Mouse (Mus musculus) heart, postnatal 25 days (tissue): ENCODE measurements around the gene Chchd6. TPM values are rescaled to one million over a fixed set of nuclear protein-coding genes. Genes with fewer than 3 reads are reported as not detected.
A peak's percentile ranks its signal among the peaks of the same experiment; 100 is the strongest.

Source experiments
- DNase-seq: peaks from one replicate; pipeline ENCODE4 v3.0.0; 2022; ENCODE audit warnings: low spot score
- intact Hi-C: fragments of 180-260 bp; cut with DNase I; formaldehyde crosslinking; loops from one replicate; pipeline ENCODE4 v1.15.1; 2025
- total RNA-seq, 2 experiments: library from RNA; stranded (reverse); gene quantifications; 2 replicates each; pipeline ENCODE4 v1.2.3; 2021

Gene Chchd6
- total RNA-seq, 2 experiments from 2014 or later, result 10.1 to 13.5 TPM

DNA sequence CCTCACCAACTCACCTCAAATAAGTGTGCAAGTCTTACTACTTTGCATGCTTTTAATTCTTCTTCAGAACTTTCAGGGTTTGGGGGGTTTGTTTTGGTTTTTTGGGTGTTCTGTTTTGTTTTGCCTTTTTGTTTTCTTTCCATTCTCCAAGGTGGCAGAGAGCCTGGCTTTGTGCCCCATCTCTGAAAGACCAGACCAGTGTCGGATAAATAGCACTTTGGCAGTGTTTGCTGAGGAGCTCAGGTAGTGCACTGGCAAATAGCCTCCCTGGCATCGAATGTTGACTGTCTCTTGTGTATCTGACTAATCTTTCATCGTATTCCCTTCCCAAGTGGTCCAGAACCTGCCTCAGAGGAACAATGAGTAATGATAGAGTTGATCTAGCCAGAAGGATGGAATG is 3.4 kb downstream of the Chchd6 start:
- intact Hi-C loops, result no loop called here
- no peak for DNase-seq

DNA sequence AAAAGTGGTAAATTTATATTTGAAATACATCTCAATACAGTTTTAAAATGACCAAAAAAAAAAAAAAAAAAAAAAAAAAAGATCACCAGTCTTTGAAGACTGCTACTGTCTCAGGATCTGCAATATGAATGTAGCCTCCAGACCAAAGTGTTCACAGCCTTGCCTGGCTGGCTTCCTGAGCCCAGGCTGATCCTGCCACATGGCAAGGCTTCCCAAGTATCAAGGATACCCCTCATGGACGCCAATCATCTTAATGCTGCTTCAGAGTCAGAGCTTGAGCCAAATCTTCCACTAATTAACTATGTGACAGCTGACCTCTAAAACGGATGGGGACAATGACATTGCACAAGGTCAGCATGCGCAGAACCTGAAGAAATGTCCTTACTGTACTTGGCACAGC is 3.9 kb downstream of the Chchd6 start:
- no peak for DNase-seq
- intact Hi-C loops, result no loop called here

DNA sequence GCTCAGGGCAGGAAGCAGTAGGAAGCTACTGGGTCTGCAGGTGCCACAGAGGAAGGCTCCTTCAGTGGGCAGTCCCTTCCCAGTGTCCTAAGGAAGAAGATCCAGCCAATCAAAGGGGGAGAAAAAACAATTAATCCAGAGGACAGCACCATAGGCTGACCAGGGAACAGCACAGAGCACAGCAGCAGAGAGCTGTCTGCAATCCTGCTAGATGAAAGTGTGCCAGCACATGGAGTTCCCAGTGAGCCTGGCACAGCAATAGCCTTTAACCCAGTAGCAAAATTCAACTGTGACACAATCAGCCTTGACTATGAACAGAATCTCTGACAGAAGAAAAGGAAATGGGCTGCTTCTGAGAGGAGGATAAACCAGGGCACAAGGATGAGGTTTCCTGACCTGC is 9.8 kb downstream of the Chchd6 start:
- no peak for DNase-seq
- intact Hi-C loops, result no loop called here

DNA sequence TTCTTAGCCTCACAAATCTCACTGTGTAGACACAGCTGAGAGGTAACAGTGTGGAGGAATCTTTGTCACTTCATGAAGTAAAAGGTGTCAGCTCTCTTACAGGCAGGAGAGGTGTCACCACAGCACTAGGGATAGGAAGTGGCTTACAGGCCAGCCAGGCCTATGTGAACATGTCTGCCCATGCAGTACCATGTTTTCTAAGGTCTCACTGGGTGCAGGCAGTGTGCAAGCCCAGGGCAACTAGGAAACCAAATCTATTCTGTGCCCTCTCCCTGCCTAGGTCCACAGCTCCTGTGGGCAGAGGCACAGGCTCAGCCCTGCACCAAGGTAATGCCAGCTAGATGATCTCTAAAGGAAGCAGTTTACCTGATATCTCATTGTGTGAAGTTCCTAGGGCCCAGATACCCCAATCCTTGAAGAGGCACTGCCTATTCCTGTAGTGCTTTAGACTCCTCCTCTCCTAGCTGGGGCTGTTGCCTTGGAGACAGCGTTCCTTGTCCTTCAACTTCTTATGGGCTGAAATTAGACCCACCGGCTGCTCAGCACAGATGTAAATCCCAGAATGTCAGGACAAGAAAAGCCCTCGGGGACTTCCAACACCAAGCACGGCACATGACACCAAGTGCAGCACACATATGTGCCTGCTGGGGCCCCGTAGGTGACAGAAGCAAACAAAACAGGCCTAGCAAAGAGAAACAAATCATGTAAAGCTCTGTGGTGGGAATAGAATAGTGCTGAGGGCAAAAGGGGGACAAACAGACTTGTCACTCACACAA is 10.6 kb downstream of the Chchd6 start:
- no peak for DNase-seq
- intact Hi-C loops, result no loop called here

DNA sequence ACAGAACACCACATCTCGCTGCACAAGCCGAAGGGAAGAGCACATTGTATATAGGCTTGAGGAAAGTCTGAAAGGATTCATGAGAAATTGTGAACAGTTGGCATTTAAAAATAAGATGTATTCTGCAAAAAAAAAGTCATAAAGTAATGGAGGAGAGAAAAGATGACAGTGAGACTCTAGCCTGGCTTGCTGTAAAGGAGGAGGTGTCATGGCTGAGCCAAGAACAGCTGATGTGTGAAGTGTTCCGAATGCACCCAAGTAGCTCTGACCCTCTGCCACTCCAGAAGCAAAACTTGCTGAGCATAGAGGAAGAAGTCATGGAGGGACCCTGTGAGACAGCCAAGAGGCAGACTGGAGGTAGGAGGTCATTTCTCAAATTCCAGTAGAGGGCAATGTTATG is 12.3 kb downstream of the Chchd6 start:
- DNase-seq, result no peak
- intact Hi-C loops, result no loop called here

DNA sequence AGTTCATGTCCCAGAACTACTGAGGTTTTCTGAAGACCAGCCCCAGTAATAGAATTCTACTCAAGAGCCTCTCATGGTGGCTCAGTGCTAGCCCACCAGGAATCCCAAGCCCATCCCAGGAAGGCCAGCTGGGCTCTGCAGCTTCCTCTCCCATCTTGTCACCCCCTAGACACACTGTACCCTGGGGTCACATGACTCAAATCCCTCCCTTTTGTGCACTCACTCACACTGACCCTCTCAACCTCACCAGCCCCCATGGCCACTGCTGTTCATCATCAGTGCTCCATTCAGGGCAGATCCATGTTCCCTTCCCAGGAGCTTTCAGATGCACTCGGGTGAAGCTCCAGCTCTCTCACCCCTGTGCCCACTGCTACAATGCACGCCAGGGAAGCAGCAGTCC is 20.8 kb downstream of the Chchd6 start:
- intact Hi-C loops, result no loop called here
- no peak for DNase-seq

DNA sequence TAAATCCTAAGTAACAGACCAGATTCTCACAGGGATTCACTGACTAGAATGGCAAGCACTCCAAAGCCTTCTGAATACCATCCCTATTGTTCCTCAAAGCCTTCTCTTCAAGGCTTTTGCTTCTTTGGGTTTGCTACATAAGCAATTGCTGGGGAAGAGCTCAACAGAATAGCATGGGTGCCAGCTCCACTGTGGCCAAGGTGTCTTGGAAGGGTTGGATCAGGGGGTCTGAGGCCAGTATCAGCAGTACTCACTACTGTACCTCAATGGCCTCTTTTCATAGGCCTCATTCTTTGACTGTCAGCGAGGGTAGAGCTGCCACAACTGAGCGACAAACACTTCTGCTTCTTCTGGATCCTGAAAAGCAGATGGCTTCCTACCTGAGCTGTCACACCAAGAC is 21.7 kb downstream of the Chchd6 start:
- no peak for DNase-seq
- intact Hi-C loops, result no loop called here

DNA sequence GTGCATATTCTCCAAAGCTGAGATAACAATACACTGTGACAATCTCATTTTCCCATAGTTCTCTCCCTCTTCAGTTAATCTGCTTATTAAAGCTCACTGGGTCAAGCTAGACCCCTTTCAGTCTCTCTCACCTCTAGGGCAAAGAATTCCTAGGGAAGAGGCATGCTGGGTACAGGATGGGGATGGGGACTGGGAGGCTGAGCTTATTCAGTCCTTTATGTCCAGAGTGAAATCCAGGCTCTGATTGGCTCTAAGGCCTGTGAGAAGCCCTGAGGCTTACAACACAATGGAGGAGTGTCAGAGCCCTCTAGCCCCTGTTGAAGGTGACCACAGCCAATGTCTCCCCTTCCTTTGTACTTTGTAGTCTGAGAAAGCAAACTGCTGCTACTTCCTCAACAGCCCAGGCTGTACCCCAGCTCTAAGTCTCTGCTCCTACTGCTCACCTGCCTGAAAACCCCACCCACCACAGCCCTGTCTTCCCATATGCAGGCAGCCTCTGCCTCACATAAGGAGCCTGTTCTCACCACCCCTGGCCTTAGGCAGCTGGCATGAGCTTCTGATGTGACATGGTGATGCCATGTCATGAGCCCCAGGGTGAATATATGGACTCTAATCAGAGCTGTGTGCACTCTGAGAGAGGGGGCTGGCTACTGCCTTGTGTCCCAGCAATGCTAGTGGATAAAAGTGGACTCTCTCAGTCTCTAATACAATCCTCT is 22.4 kb downstream of the Chchd6 start:
- intact Hi-C loops, result no loop called here
- no peak for DNase-seq

DNA sequence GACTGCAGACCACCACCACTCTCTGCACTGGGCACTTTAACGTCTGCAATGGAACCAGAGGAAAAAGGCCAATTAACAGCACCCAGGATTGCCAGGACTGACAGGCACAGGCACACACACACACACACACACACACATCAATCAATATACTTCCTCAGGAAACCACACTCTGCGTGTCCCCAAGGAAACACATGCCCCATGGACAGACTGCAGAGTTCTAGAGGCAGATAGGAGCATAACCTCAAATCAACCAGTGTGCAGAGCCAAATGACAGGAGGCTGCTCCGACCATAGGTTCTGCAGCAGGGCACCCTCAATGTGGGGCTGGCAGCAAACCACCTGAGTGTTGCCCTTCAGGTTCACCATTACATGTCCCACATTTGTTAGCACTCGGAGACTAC is 26.1 kb downstream of the Chchd6 start:
- intact Hi-C loops, result no loop called here
- DNase-seq, result no peak

DNA sequence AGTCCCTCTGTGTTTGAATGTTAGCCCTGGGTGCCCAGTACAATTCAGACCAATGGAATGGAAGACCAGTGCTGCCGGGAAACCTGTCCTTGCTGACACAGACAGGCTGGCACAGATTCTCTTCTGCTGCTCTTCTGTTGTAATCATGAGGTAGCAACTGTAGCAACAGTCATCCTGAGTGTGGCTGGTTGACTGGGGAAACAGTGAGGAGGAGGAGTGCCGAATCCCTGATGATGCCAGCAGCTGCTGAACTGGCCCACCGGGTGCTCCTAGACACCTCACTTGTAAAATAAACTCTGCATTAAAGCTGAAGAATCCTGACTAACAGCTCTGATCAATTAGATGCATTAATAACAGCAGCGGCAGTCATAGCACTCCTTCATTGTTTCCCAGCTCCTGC is 28.7 kb downstream of the Chchd6 start:
- no peak for DNase-seq

DNA sequence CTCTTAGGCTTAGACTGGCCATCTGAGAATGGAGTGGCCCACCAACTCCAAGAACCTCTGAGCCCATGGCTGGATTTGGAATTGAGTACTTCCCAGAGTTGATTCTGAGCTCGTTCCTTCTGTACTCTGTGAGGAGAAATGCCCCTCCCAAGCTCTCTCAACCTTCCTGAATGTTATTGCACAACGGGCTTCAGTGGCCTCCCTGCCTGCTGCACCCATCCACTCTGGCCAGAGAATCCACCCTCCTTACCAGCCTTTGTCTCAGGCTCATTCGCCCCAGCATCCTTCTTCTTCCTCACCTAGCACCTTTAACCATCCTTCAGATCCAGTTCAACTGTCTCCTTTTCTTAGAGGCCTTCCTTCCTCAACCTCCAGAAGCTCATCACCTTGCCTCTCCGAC is 32.1 kb downstream of the Chchd6 start:
- intact Hi-C loops, result no loop called here
- DNase-seq, result no peak

More for the DNA sequence above, 28.7 kb downstream of the Chchd6 start:
- intact Hi-C loops, result no loop called here

DNA sequence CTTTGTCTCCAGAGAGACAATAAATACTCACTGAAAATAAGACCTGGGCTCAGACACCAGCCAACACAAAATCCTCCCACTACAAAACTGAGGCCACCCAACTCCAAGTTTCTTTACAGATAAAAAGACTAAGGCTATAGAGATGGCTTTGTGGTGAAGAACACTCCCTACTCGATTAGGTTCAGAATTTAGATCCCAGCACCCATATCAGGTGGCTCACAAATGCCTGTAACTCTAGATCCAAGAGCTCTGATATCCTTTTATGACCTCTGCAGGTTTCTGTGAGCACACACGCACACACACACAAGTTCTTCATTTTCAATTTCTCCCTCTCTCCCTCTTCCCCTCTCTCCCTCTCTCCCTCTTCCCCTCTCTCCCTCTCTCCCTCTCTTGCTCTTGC is 34.6 kb downstream of the Chchd6 start:
- DNase-seq, result no peak
- intact Hi-C loops, result no loop called here

DNA sequence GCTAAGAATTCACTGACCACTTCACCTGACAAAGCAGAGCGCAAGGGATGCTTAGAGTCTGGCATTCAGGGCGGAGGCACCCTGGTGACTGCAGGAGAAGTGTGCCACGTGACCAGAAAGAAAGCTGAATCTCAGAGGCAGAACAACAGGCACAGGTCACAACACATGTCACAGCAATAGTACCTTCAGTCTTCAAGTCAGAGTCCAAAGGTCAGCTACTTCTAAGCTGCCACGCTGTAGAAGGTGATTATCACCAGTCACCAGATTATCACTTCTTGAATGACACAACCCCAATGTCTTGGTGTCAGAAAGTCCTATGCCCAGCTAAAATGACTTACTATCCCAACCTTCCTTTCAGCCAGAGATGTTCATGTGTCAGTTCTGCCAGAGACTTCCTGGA is 37.8 kb downstream of the Chchd6 start:
- intact Hi-C loops, result loop anchor here (2.0 to 10.0 kb wide), 2 partner anchors 73 to 323 kb away; no protein-coding TSS in a partner anchor
- DNase-seq, result no peak

DNA sequence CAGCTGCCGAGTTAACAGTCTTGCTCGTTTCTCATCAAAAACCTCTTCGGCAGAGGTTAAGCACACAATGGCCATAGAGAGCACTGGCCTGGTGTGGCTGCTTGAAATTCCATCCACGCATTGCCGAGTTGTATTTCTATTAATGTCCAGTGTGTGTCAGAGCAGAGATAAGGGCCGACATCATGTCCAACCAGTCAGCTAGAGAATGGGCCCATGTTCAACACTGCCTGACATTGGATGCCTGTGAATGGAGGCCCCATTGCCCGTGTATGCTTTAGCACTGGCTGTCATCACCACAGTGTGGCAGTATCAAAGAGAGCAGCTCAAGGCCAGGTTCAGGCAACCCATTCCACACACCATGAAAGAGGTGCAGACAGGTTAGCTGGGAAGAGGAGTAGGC is 38.9 kb downstream of the Chchd6 start:
- intact Hi-C loops, result loop anchor here (2.0 to 10.0 kb wide), 2 partner anchors 74 to 322 kb away; no protein-coding TSS in a partner anchor
- DNase-seq, result no peak

DNA sequence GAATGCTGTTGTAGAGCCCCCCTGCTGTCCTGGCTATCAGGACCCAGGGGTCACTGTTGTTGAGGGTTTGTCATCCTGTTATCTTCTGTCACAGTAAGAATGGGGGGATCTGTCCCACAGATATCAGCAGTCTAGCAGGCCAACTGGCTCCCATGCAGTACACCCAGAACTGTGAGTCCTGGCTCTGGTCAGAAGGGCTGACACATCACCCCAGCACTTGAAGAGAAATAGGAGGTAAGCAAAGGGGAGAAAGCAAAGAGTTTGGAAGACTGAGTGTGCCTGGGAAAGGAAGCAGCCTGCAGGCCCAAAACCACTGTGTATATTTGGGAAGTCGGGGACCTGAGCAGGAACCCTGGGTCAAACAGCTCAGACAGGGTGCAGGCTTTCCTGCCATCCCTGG is 39.5 kb downstream of the Chchd6 start:
- DNase-seq, result no peak
- intact Hi-C loops, result loop anchor here (2.0 to 10.0 kb wide), 2 partner anchors 75 to 321 kb away; no protein-coding TSS in a partner anchor

DNA sequence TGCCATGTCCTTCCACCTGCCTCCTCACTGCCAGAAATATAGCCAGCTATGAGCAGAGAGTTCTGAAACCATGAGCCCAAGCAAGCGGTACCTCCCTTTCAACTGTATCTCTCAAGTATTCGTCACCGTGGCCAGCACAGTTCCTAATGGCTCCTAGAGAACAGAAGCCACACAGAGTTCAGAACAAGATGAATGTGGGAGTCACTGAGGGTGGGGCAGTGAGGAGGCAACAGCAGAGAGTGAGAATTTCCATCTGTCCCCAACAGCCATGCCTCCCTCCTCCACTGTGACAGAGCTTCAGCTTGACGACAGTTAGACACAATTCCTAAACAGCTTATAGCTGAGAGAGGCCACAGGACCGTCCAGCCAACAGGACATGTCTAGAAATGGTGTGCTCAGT is 41.4 kb downstream of the Chchd6 start:
- no peak for DNase-seq
- intact Hi-C loops, result loop anchor here (5.0 to 10.0 kb wide), 2 partner anchors 217 to 319 kb away; no protein-coding TSS in a partner anchor

DNA sequence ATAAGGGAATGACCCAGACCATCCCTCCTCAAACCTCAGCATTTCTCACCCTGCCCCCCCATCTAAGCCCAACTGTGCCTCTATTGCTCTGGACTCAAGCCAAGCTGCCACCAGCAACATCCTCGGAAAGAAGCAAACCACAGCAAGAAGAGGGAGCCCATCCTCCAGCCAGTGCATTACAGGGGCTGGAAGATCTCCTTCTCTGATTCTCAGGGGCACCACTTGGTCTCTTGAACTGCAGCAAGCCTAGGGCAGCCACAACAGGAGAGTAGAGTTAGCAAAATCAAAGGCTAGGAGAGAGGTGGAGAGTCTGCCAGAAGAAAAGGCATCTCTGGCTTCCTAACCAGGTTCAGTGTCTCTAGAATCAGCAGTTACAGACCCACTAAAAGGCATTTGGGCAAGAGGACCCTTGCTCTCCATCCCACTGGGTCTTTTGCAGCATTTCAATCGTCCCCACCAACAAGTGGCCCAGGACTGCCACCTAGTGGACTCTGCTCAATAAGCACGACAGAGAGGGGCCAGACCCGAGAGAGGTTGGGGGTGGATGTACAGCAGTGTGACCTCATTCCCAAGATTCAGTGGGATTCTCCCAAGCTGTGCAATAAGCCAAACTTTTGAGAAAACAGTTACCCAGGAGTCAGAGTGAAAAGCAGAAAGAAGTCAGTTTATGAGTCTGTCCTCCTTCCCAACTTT is 42.3 kb downstream of the Chchd6 start:
- intact Hi-C loops, result loop anchor here (2.0 to 10.0 kb wide), 5 partner anchors 190 to 626 kb away; partner anchors contain the start of gene Plxna1
- peak; percentile 47 for DNase-seq

DNA sequence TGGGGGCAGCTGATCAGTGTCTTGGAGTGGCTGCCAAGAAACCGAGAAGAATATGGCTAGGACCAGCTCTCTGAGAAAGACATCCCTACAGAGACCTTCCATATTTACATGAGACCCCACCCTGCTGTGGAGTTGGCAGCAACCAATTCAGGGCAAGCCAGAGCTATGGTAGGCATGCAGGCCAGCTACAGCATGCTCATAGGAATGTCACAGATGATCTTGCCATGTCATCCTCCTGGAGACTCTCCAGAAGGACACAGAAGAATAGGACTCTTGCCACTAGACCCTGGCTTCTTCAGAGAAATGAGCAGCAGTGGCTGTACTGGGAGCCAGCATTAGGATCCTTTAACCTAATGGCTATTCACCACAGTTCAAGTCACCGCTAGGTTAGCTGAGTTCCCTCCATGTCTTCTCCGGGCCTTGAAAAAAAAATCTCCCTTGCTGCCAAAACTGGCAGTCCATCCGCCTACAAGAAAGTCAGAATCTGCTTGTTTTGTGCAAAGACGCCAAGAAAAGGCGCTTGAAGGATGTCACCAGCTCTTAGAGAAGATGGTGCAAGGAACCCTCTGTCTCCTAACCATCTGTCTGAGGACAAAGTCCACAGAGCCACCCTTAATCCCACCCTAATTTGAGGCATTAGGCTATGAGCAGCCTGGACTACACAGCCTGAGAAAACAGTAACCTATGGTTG is 43.0 kb downstream of the Chchd6 start:
- no peak for DNase-seq
- intact Hi-C loops, result loop anchor here (2.0 to 10.0 kb wide), 5 partner anchors 190 to 626 kb away; partner anchors contain the start of gene Plxna1

DNA sequence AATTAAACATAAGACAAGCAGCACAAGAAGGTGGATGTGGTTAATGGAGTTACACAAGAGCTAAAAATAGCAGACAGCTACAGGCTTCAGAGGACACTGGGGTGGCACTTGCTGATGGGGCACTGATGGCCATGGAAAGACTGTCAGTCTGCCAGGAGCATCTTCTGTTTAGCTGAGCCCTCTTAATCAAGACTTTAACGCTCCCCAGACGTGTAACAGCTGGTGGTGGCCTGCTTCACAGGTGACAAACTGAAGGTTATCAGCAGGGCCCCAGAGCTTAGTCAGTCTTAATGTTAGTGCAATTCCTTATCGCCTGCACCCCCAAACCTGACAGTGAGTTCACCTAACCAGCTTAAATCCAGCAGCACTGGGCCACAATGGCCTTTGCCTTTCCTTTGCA is 46.3 kb downstream of the Chchd6 start:
- intact Hi-C loops, result no loop called here
- no peak for DNase-seq

DNA sequence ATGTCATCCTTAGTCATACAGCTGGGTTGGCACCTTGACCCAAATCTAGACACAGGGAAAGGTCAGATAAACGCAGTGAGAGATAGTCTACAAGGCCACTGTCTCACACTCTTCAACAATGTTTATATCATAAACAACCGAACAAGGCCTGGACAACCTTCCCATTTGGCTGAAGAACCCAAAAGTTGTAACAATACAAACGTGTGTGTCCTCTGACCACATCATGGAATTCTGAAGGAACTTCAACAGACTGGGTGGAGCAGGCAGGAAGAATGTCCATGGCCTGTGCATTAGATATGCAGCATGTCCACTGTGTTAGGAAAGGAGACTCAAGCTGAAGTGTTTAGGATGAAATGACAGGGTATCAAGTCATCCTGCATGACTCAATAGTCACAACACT is 47.5 kb downstream of the Chchd6 start:
- no peak for DNase-seq
- intact Hi-C loops, result no loop called here
